Mouse (Mus musculus): ENCODE results near the gene Stk40.

- TF ChIP-seq CTCF (IDR thresholded peaks at IDR 0.05) (peak; percentile 63), EP300 (IDR thresholded peaks at IDR 0.05) (peak; percentile 78)
These were observed 6.8 kb downstream of the Stk40 start for GRCm38 (mm10) chr4:126110374-126111152.
